Mouse (Mus musculus) lung, embryonic 15.5 days (tissue): ENCODE measurements around the gene Nes. TPM values are rescaled to one million over a fixed set of nuclear protein-coding genes. Genes with fewer than 3 reads are reported as not detected.

Experiments
- ATAC-seq: fragments of 200-750 bp; cut with Nextera tagmentation; 2 replicates; pipeline ENCODE4 v1.8.0; 2017; ENCODE audit warnings: moderate number of reproducible peaks, borderline replicate concordance; ENCODE audit not compliant: low FRiP score, low TSS enrichment; ENCODE audit errors: extremely low read depth
- H3K27ac ChIP-seq: fragments of 300-500 bp; sonication (generic); 2 replicates; pipeline ENCODE4 v1.5.1; 2015; ENCODE audit warnings: moderate library complexity, mild to moderate bottlenecking, inconsistent platforms
- H3K27me3 ChIP-seq: fragments of 300-500 bp; sonication (generic); 2 replicates; pipeline ENCODE4 v1.6.1; 2015; ENCODE audit warnings: inconsistent platforms
- H3K36me3 ChIP-seq: fragments of 300-500 bp; sonication (generic); 2 replicates; pipeline ENCODE4 v1.6.1; 2015; ENCODE audit warnings: inconsistent platforms
- H3K4me1 ChIP-seq: fragments of 300-500 bp; sonication (generic); 2 replicates; pipeline ENCODE4 v1.6.1; 2015; ENCODE audit warnings: inconsistent platforms
- H3K4me2 ChIP-seq: fragments of 300-500 bp; sonication (generic); 2 replicates; pipeline ENCODE4 v1.6.1; 2015; ENCODE audit warnings: inconsistent platforms, mild to moderate bottlenecking, moderate library complexity
- H3K4me3 ChIP-seq: fragments of 300-500 bp; sonication (generic); 2 replicates; pipeline ENCODE4 v1.5.1; 2015; ENCODE audit warnings: mild to moderate bottlenecking, inconsistent platforms
- H3K9ac ChIP-seq: fragments of 300-500 bp; sonication (generic); 2 replicates; pipeline ENCODE4 v1.6.1; 2015; ENCODE audit warnings: inconsistent platforms
- H3K9me3 ChIP-seq: fragments of 300-500 bp; sonication (generic); 2 replicates; pipeline ENCODE4 v1.6.1; 2016; ENCODE audit warnings: inconsistent platforms
- WGBS: fragments of 180-500 bp; shearing (Covaris S2); methylation state at CpG from one replicate; pipeline ENCODE4 v1.1.7; 2015; 5-methylcytosine and 5-hydroxymethylcytosine counted together
- polyA plus RNA-seq: library from polyadenylated mRNA; unstranded; fragments of >200 nt; fragmentation: Nextera tagmentation; extraction: Ambion mirVana; gene quantifications from 2 replicates; pipeline ENCODE4 v1.2.1, GENCODE M21; 2015

Gene Nes
- polyA plus RNA-seq, 1 experiment from 2014 or later: 32.4 TPM

- peak; percentile 64 for ATAC-seq
- peak overlapping the region; percentile 27; the same call in 1 of the 2 replicates for H3K9ac ChIP-seq
- no peaks in the 10 kb centered on the region for H3K9me3 ChIP-seq
- H3K4me3 ChIP-seq: peak overlapping the region; percentile 29
- H3K4me2 ChIP-seq: peak overlapping the region; percentile 63
- peaks cover 32% of the 10 kb centered on the region for H3K27me3 ChIP-seq
- H3K4me1 ChIP-seq: peaks cover 63% of the 10 kb centered on the region
- no peaks in the 10 kb centered on the region for H3K36me3 ChIP-seq
- peak overlapping the region; percentile 39; the same call in 1 of the 2 replicates for H3K27ac ChIP-seq
- WGBS: under 1% methylated on average over 17 of the region's 17 CpGs
Measured at GRCm38 (mm10) chr3:87986868-87987267, 16.0 kb downstream of the Nes start.

- H3K9ac ChIP-seq: 0 out of 2 replicates have a peak overlapping the region, but pooled peaks have one; percentile 2
- under 1% methylated on average over 15 of the region's 15 CpGs for WGBS
Measured at GRCm38 (mm10) chr3:87987633-87988032, 16.8 kb downstream of the Nes start.

GRCm38 (mm10) chr3:87988068-87988467 lies 17.2 kb downstream of the Nes start:
- WGBS: 4% methylated on average over 15 of the region's 15 CpGs

More at GRCm38 (mm10) chr3:87987633-87988032, 16.8 kb downstream of the Nes start:
- peak; percentile 33 for ATAC-seq
- Histone ChIP-seq H3K36me3 (no peaks in the 10 kb centered on the region), H3K4me1 (peaks cover 56% of the 10 kb centered on the region), H3K4me3 (peak overlapping the region; percentile 29), H3K27me3 (peaks cover 40% of the 10 kb centered on the region), H3K9me3 (no peaks in the 10 kb centered on the region), H3K4me2 (peak overlapping the region; percentile 63), H3K27ac (no peak overlapping the region)

GRCm38 (mm10) chr3:87989935-87990334 lies 19.1 kb downstream of the Nes start:
- no peaks in the 10 kb centered on the region for H3K9me3 ChIP-seq
- no peak overlapping the region for H3K4me3 ChIP-seq
- no peak for ATAC-seq
- peaks cover 61% of the 10 kb centered on the region for H3K27me3 ChIP-seq
- no peak overlapping the region for H3K4me2 ChIP-seq
- peaks cover 33% of the 10 kb centered on the region for H3K4me1 ChIP-seq
- 22% methylated on average over 10 of the region's 10 CpGs for WGBS
- no peak overlapping the region for H3K27ac ChIP-seq
- H3K9ac ChIP-seq: no peak overlapping the region
- no peaks in the 10 kb centered on the region for H3K36me3 ChIP-seq

More at GRCm38 (mm10) chr3:87988068-87988467, 17.2 kb downstream of the Nes start:
- Histone ChIP-seq H3K4me1 (peaks cover 51% of the 10 kb centered on the region), H3K36me3 (no peaks in the 10 kb centered on the region), H3K4me2 (peak overlapping the region; percentile 63), H3K27ac (no peak overlapping the region), H3K9ac (0 out of 2 replicates have a peak overlapping the region, but pooled peaks have one; percentile 2), H3K27me3 (peaks cover 43% of the 10 kb centered on the region), H3K4me3 (peak overlapping the region; percentile 29), H3K9me3 (no peaks in the 10 kb centered on the region)
- no peak for ATAC-seq

- no peaks in the 10 kb centered on the region for H3K9me3 ChIP-seq
- no peak overlapping the region for H3K4me3 ChIP-seq
- H3K27me3 ChIP-seq: peaks cover 96% of the 10 kb centered on the region
- no peak overlapping the region for H3K4me2 ChIP-seq
- 0% methylated on average over 5 of the region's 6 CpGs for WGBS
- H3K27ac ChIP-seq: no peak overlapping the region
- H3K9ac ChIP-seq: no peak overlapping the region
- peaks cover 10% of the 10 kb centered on the region for H3K4me1 ChIP-seq
- ATAC-seq: no peak
- no peaks in the 10 kb centered on the region for H3K36me3 ChIP-seq
Measured at GRCm38 (mm10) chr3:87993436-87993835, 22.6 kb downstream of the Nes start.

- no peak overlapping the region for H3K27ac ChIP-seq
- ATAC-seq: no peak
- H3K9me3 ChIP-seq: no peaks in the 10 kb centered on the region
- H3K4me2 ChIP-seq: no peak overlapping the region
- H3K4me1 ChIP-seq: peaks cover 22% of the 10 kb centered on the region
- H3K9ac ChIP-seq: no peak overlapping the region
- peaks cover 98% of the 10 kb centered on the region for H3K27me3 ChIP-seq
- H3K4me3 ChIP-seq: no peak overlapping the region
- 26% methylated on average over 11 of the region's 11 CpGs for WGBS
- no peaks in the 10 kb centered on the region for H3K36me3 ChIP-seq
Measured at GRCm38 (mm10) chr3:87995331-87995730, 24.5 kb downstream of the Nes start.

- Histone ChIP-seq H3K36me3 (no peaks in the 10 kb centered on the region), H3K9me3 (no peaks in the 10 kb centered on the region), H3K4me1 (peaks cover 25% of the 10 kb centered on the region), H3K27me3 (peaks cover 98% of the 10 kb centered on the region), H3K4me2 (no peak overlapping the region; the same call in 1 of the 2 replicates), H3K4me3 (no peak overlapping the region), H3K9ac (no peak overlapping the region), H3K27ac (no peak overlapping the region)
- 2% methylated on average over 15 of the region's 15 CpGs for WGBS
- ATAC-seq: no peak
Measured at GRCm38 (mm10) chr3:87996401-87996800, 25.5 kb downstream of the Nes start.

GRCm38 (mm10) chr3:87996971-87997614 lies 26.2 kb downstream of the Nes start:
- Histone ChIP-seq H3K4me3 (peak overlapping the region; percentile 30), H3K4me1 (peaks cover 26% of the 10 kb centered on the region), H3K9me3 (no peaks in the 10 kb centered on the region), H3K27me3 (peaks cover 98% of the 10 kb centered on the region), H3K36me3 (no peaks in the 10 kb centered on the region), H3K27ac (no peak overlapping the region), H3K9ac (no peak overlapping the region), H3K4me2 (peak overlapping the region; percentile 55)
- 2% methylated on average over 49 of the region's 49 CpGs for WGBS
- ATAC-seq: no peak

- H3K36me3 ChIP-seq: no peaks in the 10 kb centered on the region
- no peak overlapping the region for H3K4me2 ChIP-seq
- WGBS: 5% methylated on average over 7 of the region's 7 CpGs
- H3K4me3 ChIP-seq: no peak overlapping the region
- H3K27me3 ChIP-seq: peaks cover 100% of the 10 kb centered on the region
- no peaks in the 10 kb centered on the region for H3K9me3 ChIP-seq
- no peak overlapping the region for H3K27ac ChIP-seq
- H3K4me1 ChIP-seq: peaks cover 34% of the 10 kb centered on the region
- no peak overlapping the region for H3K9ac ChIP-seq
- ATAC-seq: no peak
Measured at GRCm38 (mm10) chr3:87998747-87999146, 27.9 kb downstream of the Nes start.

GRCm38 (mm10) chr3:87999243-87999895 lies 28.5 kb downstream of the Nes start:
- peaks cover 34% of the 10 kb centered on the region for H3K4me1 ChIP-seq
- 1% methylated on average over 38 of the region's 38 CpGs for WGBS
- H3K27ac ChIP-seq: no peak overlapping the region
- no peak overlapping the region for H3K9ac ChIP-seq
- H3K9me3 ChIP-seq: no peaks in the 10 kb centered on the region
- H3K36me3 ChIP-seq: no peaks in the 10 kb centered on the region
- no peak for ATAC-seq
- peak overlapping the region; percentile 66 for H3K4me2 ChIP-seq
- H3K27me3 ChIP-seq: peaks cover 97% of the 10 kb centered on the region
- H3K4me3 ChIP-seq: peak overlapping the region; percentile 32

- H3K9ac ChIP-seq: no peak within 1 kb of the TSS
Measured at GRCm38 (mm10) chr3:88000181-88000580, 29.3 kb downstream of the Nes start, which contains the start of gene Bcan. Gene Bcan (minus strand): TSS chr3:88000230.

More at GRCm38 (mm10) chr3:88000181-88000580, 29.3 kb downstream of the Nes start, which contains the start of gene Bcan:
- no peak within 1 kb of the TSS for H3K27ac ChIP-seq
- peaks cover 34% of the 10 kb centered on the region for H3K4me1 ChIP-seq
- no peaks in the 10 kb centered on the region for H3K36me3 ChIP-seq
- under 1% methylated on average over 39 of the region's 39 CpGs for WGBS
- ATAC-seq: no peak
- peaks cover 94% of the 10 kb centered on the region for H3K27me3 ChIP-seq
- H3K9me3 ChIP-seq: no peaks in the 10 kb centered on the region
- H3K4me3 ChIP-seq: peak within 1 kb of the TSS; percentile 32
- peak within 1 kb of the TSS; percentile 66 for H3K4me2 ChIP-seq
